Mouse (Mus musculus) spleen, adult 2 months (tissue): ENCODE results near the gene Tex14. TPM values are rescaled to one million over a fixed set of nuclear protein-coding genes. Genes with fewer than 3 reads are reported as not detected.

Experiments used
- DNase-seq, 2 experiments: peaks; one replicate each; pipeline versions ENCODE4 v3.0.0 to v3.0.0-alpha.2; 2012 to 2021; ENCODE audit warnings: low spot score in 2 of 2, low read depth in 1 of 2
- H3K27ac ChIP-seq: fragments of 200-500 bp; 2 replicates; pipeline ENCODE4 v1.5.1; 2012; ENCODE audit warnings: low read length, inconsistent platforms; ENCODE audit not compliant: insufficient read depth
- H3K27me3 ChIP-seq: fragments of 200-500 bp; 2 replicates; pipeline ENCODE4 v1.6.1; 2012; ENCODE audit warnings: mild to moderate bottlenecking, moderate library complexity, low read length, inconsistent platforms; ENCODE audit not compliant: control insufficient read depth, insufficient read depth
- H3K36me3 ChIP-seq: fragments of 200-500 bp; 2 replicates; pipeline ENCODE4 v1.6.1; 2012; ENCODE audit warnings: mild to moderate bottlenecking, low read length, inconsistent platforms; ENCODE audit not compliant: control insufficient read depth, insufficient read depth
- H3K4me1 ChIP-seq: fragments of 200-500 bp; 2 replicates; pipeline ENCODE4 v1.6.1; 2011; ENCODE audit warnings: inconsistent platforms; ENCODE audit not compliant: control insufficient read depth, insufficient read depth, insufficient read length
- H3K4me3 ChIP-seq: fragments of 200-500 bp; 2 replicates; pipeline ENCODE4 v1.5.1; 2011; ENCODE audit warnings: mild to moderate bottlenecking, inconsistent platforms; ENCODE audit not compliant: insufficient read depth, insufficient read length; ENCODE audit errors: extremely low read depth
- CTCF ChIP-seq: fragments of 200-500 bp; IDR thresholded peaks from 2 replicates; pipeline ENCODE4 v1.5.1; 2011; ENCODE audit warnings: mild to moderate bottlenecking, inconsistent platforms; ENCODE audit not compliant: insufficient read depth, insufficient read length, insufficient replicate concordance; ENCODE audit errors: extremely low read depth
- POLR2A ChIP-seq: fragments of 200-500 bp; IDR thresholded peaks from 2 replicates; pipeline ENCODE4 v1.6.1; 2011; ENCODE audit warnings: low read depth, low read length, inconsistent platforms
- WGBS: fragments of 180-500 bp; shearing (Covaris S2); methylation state at CpG from one replicate; pipeline ENCODE4 v1.1.7; 2018; 5-methylcytosine and 5-hydroxymethylcytosine counted together
- polyA plus RNA-seq: library from polyadenylated mRNA; depleted of rRNA; stranded (reverse); fragments of >200 nt; gene quantifications from 2 replicates; pipeline ENCODE4 v1.2.3, GENCODE M21; 2012

The Tex14 gene
- polyA plus RNA-seq, 1 experiment: 0.16 TPM

DNA sequence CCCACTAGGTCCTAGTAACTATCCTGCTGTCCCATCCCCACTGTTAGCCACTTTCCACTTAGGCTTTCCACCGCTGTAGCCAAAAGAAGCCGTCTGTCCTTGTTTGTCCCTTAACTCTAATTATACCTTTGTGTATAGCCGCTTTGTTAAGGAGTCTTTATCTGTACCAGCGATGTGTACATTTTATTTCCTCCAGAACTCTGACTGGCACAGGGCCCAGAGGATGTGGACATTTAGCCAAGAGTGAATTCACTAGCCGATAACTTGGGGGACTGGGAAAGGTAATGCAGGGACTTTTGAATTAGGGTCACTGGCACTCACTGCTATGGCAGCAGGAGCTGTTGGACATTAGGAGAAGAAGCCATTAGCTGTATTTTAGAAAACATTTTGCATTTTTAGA is 149.5 kb downstream of the Tex14 start:
- TF ChIP-seq POLR2A (no peak), CTCF (no peak)
- no peak for DNase-seq
- H3K27ac ChIP-seq: no peak overlapping the region

GRCm38 (mm10) chr11:87555106-87555703 is 150.3 kb downstream of the Tex14 start:
- Histone ChIP-seq H3K36me3 (no peaks in the 10 kb centered on the region), H3K27ac (no peak overlapping the region), H3K4me3 (no peak overlapping the region), H3K27me3 (no peaks in the 10 kb centered on the region), H3K4me1 (no peaks in the 10 kb centered on the region)
- 45% methylated on average over 2 of the region's 2 CpGs for WGBS
- TF ChIP-seq POLR2A (no peak), CTCF (no peak)
- no peak for DNase-seq

More for the DNA sequence above, 149.5 kb downstream of the Tex14 start:
- no peaks in the 10 kb centered on the region for H3K4me1 ChIP-seq
- no peaks in the 10 kb centered on the region for H3K36me3 ChIP-seq
- no peaks in the 10 kb centered on the region for H3K27me3 ChIP-seq
- no peak overlapping the region for H3K4me3 ChIP-seq
- 67% methylated on average over 5 of the region's 5 CpGs for WGBS

GRCm38 (mm10) chr11:87561208-87561607 is 156.3 kb downstream of the Tex14 start:
- 78% methylated on average over 6 of the region's 6 CpGs for WGBS
- Histone ChIP-seq H3K36me3 (no peaks in the 10 kb centered on the region), H3K4me3 (no peak overlapping the region), H3K27me3 (no peaks in the 10 kb centered on the region), H3K4me1 (no peaks in the 10 kb centered on the region), H3K27ac (no peak overlapping the region)
- no peak for DNase-seq
- TF ChIP-seq POLR2A (no peak), CTCF (no peak)

GRCm38 (mm10) chr11:87566501-87566900 is 161.6 kb downstream of the Tex14 start, which contains the start of gene Gm11492:
Gene Gm11492 (plus strand): TSS chr11:87566653.
- no peak for DNase-seq
- Histone ChIP-seq H3K27me3 (no peaks in the 10 kb centered on the region), H3K36me3 (no peaks in the 10 kb centered on the region), H3K4me1 (no peaks in the 10 kb centered on the region), H3K27ac (no peak within 1 kb of the TSS), H3K4me3 (no peak within 1 kb of the TSS)
- TF ChIP-seq CTCF (no peak), POLR2A (no peak)
- WGBS: 82% methylated on average over 3 of the region's 3 CpGs

DNA sequence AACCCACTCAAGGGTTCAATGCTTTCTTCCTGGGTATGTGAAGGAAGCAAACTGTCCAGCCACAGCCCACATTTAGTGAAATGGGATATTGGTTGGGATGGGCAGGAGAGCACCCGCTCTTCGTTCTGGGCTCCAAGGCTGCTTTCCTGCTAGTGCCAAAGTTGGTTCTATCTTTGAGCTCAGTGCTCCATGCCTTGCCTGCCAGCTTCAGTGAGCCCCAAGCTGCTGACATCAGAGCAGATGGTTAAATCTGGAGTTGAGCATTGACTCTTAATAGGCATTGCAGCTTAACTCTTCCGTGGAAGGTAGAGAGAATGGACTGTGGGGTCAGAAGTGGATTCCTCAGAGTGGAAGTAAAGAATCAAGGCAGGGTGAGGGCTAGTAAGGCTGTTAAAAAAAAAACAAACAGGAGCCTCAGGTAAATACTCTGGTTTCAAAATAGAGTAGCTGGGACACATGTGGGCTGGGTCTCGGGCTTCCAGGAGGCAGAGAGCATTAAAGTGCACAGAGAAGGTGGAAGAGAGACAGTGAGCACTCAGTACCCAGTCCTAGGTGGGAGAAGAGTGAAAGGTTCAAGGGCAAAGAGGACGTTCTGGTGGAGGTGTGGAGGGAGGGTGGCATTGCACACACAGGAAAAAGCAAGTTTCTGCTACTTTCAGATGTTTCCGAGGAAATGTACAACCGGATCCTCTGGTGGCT is 163.5 kb downstream of the Tex14 start, which contains the start of gene Sept4:
Gene Sept4 (plus strand): TSS at position 649 of the 699 bp plus-strand sequence.
- 70% methylated on average over 7 of the region's 7 CpGs for WGBS
- H3K27ac ChIP-seq: no peak within 1 kb of the TSS
- H3K4me3 ChIP-seq: no peak within 1 kb of the TSS
- no peak for TF ChIP-seq CTCF
- no peak for TF ChIP-seq POLR2A
- no peaks in the 10 kb centered on the region for H3K36me3 ChIP-seq
- no peaks in the 10 kb centered on the region for H3K4me1 ChIP-seq
- no peaks in the 10 kb centered on the region for H3K27me3 ChIP-seq
- no peak for DNase-seq

- no peaks in the 10 kb centered on the region for H3K4me1 ChIP-seq
- no peak overlapping the region for H3K4me3 ChIP-seq
- no peak overlapping the region for H3K27ac ChIP-seq
- DNase-seq: no peak
- H3K27me3 ChIP-seq: no peaks in the 10 kb centered on the region
- H3K36me3 ChIP-seq: no peaks in the 10 kb centered on the region
- 80% methylated on average over 5 of the region's 5 CpGs for WGBS
- TF ChIP-seq CTCF (no peak), POLR2A (no peak)
Measured at GRCm38 (mm10) chr11:87570743-87571142, 165.9 kb downstream of the Tex14 start.
